Mouse (Mus musculus): ENCODE data around the gene Lgr4.
A peak's percentile ranks its signal among the peaks of the same experiment; 100 is the strongest.
"Not testable (repeated sequence)": the region's sequence is repeated elsewhere in the genome, so short reads cannot be mapped to it uniquely, and the experiment has no call there.

Lgr4 gene

DNA sequence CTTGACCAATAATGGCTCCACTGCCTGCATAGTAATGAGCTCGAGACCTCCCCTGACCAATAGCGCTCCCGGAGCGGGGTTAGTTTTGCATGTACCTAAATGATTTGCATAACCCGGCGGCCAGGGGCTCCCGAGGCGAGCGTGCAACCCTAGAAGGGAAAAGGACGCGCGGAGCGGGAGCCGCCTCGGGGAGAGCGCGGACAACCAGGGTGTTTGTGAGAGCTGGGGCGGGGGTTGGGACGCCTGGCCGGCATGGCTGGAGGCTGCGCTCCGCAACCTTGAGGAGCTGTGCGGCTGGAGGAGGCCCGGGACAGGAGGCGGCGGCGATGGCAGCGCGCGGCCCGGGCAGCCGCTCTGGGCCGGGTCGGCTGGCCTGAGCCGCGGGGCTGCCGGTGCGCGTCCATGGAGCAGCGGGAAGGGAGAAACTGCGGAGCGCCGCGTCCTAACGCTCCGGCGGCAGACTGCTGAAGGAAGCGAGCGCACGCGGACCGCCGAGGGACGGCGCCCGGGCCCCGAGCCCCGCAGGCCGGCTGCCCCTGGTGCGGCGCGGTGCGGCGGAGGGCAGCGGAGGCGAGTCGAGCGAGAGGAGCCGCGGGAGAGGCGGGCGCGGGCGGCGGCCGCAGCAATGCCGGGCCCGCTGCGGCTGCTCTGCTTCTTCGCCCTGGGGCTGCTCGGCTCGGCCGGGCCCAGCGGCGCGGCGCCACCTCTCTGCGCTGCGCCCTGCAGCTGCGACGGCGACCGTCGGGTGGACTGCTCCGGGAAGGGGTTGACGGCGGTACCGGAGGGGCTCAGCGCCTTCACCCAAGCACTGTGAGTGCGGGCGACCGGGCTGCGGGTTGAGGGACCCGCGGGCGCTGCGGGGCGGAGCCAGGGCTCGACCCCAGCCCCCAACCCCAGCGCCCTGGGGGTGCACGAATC lies at the start of gene Lgr4:
Gene Lgr4, plus strand, starts transcription at position 152 of the 918 bp plus-strand sequence.
- DNase-seq (ENCODE audit: low spot score): peak; percentile 84

DNA sequence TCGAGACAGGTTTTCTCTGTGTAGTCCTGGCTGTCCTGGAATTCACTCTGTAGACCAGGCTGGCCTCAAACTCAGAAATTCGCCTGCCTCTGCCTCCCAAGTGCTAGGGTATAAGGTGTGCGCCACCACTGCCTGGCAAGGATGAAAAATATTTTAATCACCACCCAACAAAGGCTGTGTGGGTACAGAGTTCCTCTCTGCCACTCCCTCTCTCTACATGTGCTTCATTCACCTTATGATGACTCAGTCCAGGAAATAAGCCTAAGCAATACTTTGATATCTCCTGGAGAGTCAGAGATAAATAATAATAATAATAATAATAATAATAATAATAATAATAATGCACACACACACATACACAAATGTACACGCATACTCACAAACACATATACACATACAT lies 38.0 kb upstream of the Lgr4 start:
- DNase-seq (ENCODE audit: low spot score): not testable (repeated sequence)

DNA sequence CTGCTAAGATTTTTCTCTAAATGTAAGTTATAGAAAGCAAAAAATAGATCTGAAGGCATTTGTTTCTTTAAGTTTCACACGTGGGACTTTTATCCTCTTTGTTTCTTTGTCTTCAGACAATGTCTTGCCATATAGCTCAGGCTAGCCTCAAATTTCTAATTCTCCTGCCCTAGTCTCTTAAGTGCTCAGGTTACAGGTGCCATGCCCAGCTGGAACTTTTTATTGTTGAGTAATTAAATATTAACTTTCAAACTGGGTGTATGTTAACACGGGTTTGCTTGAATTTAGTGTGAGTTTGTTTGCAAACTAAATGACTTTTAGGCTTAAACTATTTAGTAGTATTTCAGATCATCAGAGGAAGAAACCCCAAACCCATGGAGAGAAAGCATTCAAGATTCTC lies 36.3 kb upstream of the Lgr4 start:
- DNase-seq (ENCODE audit: low spot score): no peak

DNA sequence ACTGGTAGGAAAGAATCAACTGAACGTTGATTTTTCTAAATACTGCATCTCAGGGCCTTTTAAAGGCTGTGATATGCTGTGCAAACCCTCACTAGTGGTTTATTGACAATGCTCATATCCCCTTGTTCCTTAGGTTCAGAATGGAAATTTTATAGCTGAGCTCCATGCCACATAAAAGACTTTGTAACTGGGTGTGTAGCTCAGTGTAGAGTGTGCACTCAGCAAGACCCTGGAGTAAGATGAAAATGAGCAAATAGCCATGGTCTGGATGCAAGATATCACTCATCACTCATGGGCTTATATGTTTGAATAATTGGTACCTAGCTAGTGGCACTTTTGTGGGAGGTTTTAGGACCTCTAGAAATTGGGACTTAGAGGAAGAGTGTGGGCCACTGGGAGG lies 35.8 kb upstream of the Lgr4 start:
- no peak for DNase-seq (ENCODE audit: low spot score)

DNA sequence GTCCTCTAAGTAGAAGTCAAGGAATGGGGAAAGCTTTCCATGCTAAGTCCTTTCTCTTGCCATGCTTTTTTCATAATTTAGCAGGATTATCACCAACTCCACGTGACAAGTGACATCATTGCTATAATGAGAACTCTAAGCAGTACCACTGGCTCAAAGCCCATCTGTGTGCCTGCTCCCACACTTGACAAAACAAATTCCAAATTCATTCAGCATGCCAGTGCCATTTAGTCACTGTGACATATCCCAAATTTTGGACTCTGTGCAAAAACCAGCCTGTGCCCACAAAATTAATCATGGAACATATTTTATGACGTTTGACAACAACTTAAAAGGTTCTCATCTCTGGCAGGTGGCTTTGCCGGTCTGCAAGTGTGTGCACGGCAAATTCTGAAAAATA lies 33.3 kb upstream of the Lgr4 start:
- DNase-seq (ENCODE audit: low spot score): no peak

DNA sequence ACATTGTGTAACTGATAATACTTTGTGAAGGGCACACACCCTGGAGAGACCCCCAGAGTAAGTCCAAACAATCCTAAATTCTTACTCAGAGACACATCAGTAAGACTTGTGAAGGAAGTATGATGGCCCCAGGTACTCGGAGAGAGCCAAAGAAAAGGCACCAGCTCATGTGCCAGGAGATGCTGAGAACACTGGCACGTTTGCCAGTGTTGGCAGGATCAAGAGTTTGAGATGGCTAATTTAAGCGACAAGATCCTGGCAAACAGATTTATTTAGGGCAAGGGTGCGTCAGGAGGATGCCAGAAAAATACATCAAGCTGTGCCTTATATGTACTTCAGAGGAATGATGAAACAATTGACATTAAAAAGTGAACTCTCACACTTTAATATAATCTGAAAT lies 32.9 kb upstream of the Lgr4 start:
- DNase-seq (ENCODE audit: low spot score): no peak

DNA sequence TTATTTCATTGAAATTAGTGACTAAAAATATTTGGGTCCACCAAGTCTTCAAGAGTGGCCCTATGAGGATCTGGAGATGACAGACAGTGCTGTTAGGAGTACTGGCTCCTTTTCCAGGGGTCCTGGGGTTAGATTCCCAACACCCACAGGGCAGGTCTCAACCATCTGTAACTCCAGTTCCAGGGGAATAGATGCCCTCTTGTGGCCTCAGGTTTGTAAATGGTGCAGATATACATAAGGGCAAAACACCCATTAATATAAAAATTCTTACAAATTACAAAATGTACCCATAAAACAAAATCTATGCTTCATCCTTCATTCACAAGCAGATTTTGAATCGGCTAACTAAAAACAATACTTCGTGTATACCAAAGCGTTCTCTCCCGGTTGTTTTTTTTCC lies 27.4 kb upstream of the Lgr4 start:
- no peak for DNase-seq (ENCODE audit: low spot score)

DNA sequence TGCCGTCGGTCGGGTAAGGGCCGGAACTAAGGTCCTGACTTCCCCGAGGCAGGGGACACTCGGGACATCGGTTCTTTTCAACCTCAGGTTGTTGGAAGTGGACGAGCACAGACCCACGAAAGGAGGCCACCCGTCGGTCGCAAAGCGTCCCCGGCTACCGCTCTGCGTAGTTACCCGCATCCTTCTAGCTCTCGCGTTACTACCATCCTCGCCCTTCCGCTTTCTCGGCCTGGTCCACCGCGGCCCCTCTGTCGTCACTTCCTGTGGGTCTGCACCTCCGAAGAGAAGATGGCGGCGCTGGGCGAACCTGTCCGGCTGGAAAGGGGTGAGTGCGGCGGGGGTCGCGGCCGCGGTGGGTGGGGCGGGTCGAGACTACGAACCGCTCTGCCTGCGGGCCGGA lies 26.9 kb upstream of the Lgr4 start, which contains the start of gene Lin7c:
Gene Lin7c, plus strand, starts transcription at position 257 of the 400 bp plus-strand sequence.
- peak; percentile 83 for DNase-seq (ENCODE audit: low spot score)

DNA sequence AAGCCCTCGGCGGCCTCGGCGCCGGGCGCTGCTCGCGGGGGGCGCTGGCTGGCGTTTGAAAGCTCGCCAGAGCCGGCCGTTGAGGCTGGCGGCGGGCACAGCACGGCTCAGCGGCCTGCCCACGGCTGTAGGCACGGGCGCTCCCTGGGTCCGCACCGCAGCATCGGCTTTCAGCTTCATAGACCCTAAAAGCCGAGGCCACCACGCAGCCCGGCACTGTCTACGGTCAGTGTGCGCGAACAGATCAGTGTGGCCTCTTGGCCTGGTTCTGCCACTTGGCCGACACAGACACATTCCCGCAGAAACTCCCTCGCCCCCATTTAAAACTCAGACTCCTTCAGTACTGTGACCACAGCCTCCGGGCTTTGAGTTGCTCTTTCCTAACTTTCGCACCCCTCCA lies 26.4 kb upstream of the Lgr4 start:
- no peak for DNase-seq (ENCODE audit: low spot score)

DNA sequence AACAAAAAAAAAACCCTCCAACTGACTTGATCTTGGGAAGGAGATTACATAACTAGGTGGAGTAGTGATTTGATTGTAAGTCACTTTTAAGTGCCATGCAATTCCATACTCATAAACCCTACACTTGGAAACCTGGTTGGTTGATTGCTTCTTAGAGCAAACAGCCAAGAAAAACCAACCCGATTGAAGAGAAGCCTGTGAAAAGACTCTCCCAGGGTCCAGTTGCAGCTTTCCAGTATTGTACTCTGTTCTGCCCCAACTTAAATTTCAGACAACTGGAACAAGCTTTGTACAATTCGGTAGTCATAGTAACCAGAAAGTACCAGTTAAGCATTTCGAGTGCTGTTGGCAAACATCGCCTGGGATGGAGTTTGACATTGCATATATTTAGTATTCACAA lies 26.0 kb upstream of the Lgr4 start:
- no peak for DNase-seq (ENCODE audit: low spot score)

DNA sequence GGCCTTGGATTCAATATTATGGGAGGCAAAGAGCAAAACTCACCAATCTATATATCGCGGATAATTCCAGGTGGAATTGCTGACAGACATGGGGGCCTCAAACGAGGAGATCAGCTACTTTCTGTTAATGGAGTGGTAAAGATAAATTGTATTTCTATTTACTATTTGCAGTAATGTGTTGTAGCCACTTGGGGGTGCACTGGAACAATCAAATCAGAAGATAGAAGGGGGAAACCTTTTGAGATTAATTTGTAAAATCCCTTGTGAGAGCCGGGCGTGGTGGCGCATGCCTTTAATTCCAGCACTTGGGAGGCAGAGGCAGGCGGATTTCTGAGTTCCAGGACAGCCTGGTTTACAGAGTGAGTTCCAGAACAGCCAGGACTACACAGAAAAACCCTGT lies 21.1 kb upstream of the Lgr4 start:
- no peak for DNase-seq (ENCODE audit: low spot score)

DNA sequence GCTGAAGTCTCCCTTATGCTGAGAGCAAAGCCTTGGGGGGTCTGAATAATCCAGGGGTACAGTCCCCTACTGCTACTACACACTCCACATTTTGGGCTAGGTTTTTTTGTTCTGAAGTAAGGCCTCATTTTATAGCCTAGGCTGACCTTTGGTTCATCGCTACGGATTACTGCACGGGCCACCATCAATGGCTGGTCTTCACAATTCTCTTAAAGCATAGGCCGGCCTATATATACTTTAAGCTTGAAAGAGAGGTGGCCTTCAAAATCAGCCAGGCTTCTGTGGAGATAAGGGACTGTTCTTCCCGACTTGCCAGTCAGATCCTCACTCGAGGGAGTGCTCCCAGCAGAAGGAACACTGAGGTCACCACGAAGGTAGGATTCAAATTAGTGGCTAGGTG lies 14.6 kb upstream of the Lgr4 start:
- no peak for DNase-seq (ENCODE audit: low spot score)

DNA sequence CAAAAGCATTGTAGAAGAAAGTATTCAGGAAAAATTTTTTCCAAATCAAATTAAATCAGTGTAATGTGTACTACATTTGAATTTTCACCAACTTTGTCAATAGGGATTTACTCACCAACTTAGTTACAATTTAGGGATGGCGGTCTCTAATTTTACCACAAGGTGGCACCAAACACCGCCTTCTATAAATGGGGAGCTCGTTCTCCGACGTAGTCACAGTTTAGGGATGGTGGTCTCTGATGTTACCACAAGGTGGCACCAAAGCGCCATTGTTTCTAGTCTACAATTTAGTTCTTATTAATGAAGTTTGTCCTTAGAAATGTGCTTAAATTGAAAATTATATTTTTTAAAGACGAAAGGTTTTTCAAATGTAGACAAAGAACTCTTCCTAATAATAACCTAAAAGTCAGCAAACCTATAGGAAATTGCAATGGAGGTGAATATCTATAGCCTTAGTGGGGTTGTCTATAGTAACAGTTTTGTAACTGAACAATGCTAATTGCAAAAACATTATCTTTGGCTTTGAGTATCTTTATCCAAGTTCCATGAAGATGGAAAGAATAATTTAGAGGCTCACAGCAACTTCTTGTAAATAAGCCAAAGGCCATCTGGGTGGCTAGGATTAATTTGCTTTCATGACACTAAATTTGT lies 13.2 kb upstream of the Lgr4 start:
- peak; percentile 63 for DNase-seq (ENCODE audit: low spot score)

DNA sequence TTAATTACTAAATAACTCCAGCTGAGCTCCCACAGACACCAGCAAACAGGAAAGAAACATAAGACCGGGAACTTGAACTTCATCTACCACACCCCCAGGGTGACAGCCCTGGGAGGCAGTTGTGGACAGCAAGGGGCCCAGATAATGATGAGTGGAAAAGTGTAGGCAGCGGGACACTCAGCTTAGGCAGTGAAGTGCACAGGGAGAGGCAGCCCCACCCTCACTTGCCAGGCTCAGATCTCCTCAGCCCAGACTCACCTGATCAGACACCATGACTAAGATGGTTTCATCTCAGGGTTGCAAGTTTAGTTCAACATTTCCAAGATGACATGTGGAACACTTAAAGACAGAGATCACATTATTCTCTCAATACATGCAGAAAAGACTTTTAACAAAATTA lies 8.3 kb upstream of the Lgr4 start:
- no peak for DNase-seq (ENCODE audit: low spot score)

DNA sequence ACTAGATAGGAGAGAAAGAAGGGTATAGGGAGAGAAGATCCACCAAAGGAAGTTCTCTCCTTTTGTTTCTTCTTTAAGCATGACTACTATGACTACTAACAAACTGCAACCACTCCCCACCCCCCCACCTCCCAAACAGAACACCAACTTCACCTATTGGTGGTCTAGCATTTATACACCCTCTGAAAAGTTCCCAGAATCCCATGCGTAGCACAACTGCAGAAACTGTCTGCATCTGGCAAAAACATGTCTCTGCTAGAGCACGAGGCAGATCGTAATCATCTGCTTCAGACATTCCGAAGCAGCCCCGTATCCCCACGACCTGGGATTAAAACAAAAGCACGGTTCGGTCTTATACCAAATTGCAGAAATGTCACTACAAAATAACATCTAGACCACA lies 5.2 kb upstream of the Lgr4 start:
- DNase-seq (ENCODE audit: low spot score): no peak

DNA sequence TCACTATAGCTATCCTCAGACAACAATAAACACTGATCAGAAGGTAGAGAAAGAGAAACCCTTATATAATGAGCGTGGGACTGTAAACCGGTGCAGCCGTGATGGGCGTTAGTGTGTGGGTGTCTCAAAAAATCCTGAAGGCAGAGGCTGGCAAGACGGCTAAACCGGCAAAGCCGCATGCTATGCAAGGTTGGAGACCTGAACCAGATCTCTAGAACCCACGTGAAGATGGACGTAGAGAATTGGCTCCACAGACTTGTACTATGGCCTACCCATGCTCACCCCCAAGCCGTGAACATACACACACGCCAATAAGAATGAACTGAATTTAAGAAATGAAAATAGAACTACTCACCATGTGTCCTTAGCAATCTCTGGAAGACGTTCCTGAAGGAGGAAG lies 4.7 kb upstream of the Lgr4 start:
- no peak for DNase-seq (ENCODE audit: low spot score)

DNA sequence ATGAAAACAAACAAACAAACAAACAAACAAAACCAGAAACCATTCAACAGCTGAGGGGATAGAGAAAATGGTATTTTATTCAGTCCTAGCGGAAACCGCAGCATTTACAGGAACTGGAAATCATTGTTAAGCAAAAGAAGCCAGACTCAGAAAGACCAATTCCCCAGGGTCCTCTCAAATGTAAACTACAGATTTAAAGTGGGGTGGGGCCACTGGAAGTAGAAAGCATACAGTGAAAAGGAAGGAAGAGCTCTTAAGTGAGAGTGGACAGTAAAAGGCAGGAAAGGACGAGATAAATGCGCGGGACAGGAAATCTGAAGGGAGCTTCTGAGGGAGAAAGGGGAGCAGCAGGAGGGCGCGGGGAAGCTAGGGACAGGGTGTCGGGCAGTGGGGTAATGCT lies 4.2 kb upstream of the Lgr4 start:
- no peak for DNase-seq (ENCODE audit: low spot score)

DNA sequence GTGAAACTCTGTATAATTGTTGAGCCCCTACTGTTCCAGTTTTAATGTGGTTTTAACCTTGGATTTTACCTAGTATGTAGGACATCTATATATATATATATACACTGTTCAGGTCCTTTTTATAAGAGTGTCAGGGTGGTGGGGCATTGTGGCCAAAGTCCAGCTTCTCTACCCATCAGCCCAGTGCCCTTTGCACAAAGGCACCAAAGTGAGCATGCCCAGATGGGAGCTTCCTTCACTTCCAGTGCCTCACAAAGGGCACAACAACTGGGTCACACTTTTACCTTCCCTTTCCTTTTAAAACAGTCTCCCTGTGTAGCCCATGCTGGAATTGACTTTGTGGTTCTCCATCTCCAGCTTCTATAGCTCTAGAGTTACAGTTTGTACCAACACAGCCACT lies 2.8 kb upstream of the Lgr4 start:
- DNase-seq (ENCODE audit: low spot score): no peak

DNA sequence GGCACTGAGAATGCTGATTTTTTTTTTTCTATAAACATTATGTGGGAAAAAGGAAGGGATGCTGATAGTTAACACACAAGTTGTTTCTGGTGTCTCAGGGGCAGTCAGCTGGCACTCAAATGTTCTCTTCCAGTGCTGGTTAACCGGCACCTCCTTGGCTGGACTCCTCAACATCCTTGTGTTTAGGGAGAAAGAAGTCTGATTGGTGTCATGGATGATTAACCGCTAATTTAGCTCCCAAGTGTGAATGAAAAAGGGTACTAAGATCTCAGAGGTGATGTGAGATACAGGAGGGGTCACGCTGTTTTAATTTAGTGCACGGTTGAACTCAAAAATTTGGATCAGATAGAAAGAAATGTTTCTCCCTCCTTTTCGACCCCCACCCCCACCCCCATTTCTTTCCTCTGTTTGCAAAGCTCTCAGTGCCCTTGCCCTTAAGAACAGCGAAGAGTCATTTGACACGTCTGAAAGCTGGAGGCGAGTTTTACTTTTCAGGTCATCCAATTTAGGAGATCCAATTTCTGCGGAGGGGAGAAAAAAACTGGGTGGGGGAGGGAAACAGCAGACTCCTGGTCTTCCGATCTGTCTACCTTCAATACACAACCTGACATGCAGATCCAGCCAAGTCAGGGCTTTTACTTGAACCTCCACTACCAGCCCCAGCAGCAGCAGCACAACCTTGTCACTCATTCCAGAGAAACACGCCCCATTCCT lies 508 bp upstream of the Lgr4 start:
- DNase-seq (ENCODE audit: low spot score): no peak

DNA sequence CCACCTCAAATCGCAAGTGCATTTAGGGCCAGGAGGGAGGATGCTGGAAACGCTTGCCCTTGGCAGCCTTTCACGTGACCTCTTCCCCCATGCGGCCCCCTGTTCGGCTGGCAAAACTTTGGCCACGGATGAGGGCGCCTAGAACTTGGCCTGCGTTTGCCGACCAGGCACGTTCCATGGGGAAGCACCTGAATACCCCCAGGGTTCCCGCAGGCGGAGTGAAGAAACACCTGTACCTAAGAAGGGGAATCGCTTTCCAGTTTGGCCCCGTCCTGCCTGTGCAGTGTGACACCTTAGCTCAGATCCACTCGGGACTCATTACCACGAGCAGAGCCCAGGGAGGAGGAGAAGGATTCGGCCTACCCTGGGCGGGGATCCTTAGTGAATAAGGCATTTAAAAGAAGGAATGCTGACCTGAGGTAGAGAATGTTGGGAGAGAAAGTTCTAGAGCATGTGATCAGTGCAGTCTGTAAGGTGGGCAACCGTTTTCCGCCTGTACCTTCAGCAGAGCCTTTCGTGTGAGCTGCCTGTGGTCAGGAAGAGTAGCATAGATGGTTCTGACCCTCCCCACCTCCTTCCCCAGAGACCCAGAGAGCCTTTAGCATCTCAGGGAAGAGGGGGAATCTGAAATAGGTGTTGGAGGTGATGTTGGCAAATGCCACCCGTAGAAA lies 1.3 kb downstream of the Lgr4 start:
- DNase-seq (ENCODE audit: low spot score): no peak

DNA sequence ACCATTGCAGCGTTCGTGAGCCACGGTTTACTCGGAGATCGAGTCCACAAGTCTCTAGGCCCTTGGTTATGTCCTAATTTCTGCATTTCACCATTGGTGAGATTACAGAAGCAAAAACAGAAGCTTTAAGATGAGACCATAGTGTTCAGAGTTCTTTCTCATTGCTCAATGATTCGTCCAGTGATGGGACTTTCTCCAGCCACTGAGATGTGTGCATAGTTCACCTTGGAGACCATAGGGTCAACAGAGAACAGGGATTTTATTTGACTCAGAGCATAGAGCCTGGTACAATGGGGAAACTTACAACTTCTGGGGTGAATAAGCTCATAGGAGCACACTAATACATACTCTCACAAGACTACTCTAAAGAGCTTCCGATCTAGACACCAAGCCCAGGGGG lies 3.0 kb downstream of the Lgr4 start:
- DNase-seq (ENCODE audit: low spot score): no peak

DNA sequence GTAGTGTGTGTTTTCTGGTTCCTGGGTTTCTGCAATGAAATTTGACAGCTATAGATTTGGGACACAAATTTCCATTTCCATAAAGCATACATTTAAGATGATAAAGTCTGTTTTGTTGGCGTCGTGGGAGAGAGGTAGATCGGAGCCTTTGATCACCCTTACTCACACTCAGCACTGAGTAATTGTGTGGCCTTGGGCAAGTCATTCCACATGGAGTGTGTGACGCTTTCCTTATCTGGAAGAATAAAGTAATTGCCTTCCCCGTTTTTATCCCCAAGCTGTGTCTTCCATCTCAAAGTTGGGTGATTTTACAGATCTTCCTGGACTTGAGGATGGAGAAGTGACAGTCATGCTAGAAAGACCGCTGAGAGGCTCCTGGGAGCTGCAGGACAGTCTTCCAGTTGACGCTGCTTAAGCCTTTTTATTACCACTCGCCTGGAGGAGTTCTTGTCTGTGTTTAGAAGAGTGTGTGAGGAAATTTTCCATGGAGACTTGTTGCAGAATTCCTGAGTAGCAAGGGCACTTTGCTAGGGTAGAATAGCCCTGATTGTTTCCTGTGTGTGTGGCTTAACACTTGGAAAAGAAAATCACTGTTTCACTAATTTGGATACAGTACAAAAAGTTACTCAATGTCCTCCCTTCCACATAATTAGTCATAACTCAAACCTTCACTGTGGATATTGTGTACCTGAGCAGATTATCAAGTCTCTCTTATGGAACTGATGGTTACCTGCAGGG lies 4.0 kb downstream of the Lgr4 start:
- DNase-seq (ENCODE audit: low spot score): no peak
